Mouse (Mus musculus) G1E (cell line): ENCODE data around the gene Foxn1. TPM values are rescaled to one million over a fixed set of nuclear protein-coding genes. Genes with fewer than 3 reads are reported as not detected.

Experiments
- ATAC-seq: 2 replicates; pipeline ENCODE4 v1.8.0; 2016; ENCODE audit warnings: mild to moderate bottlenecking; ENCODE audit not compliant: insufficient number of reproducible peaks, poor library complexity, low FRiP score, severe bottlenecking; ENCODE audit errors: extremely low read depth
- DNase-seq: peaks from one replicate; pipeline ENCODE4 v3.0.0; 2012; ENCODE audit warnings: low spot score
- H3K27me3 ChIP-seq: 2 replicates; pipeline ENCODE4 v1.6.1; 2012; ENCODE audit warnings: mild to moderate bottlenecking, low read length, inconsistent platforms; ENCODE audit not compliant: insufficient read depth
- H3K36me3 ChIP-seq: replicated peaks from 2 replicates; pipeline ENCODE3; 2012; ENCODE audit warnings: mild to moderate bottlenecking, inconsistent platforms
- H3K4me1 ChIP-seq: 2 replicates; pipeline ENCODE4 v1.6.1; 2012; ENCODE audit warnings: low read depth, low read length, inconsistent platforms, mixed read lengths; ENCODE audit not compliant: insufficient read depth
- H3K4me3 ChIP-seq: 2 replicates; pipeline ENCODE4 v1.5.1; 2012; ENCODE audit warnings: low read depth, mild to moderate bottlenecking, inconsistent platforms, low read length, moderate library complexity, mixed read lengths
- H3K9me3 ChIP-seq: replicated peaks from 2 replicates; pipeline ENCODE4 v1.6.1; 2012; ENCODE audit warnings: inconsistent platforms
- CTCF ChIP-seq: IDR thresholded peaks from 2 replicates; pipeline ENCODE4 v1.5.1; 2012; ENCODE audit warnings: low read depth, low read length, inconsistent platforms, mixed read lengths
- GATA1 ChIP-seq: IDR thresholded peaks from 2 replicates; pipeline ENCODE4 v1.6.1; 2012; ENCODE audit warnings: borderline replicate concordance, low read length, inconsistent platforms, mixed read lengths
- GATA2 ChIP-seq: IDR thresholded peaks from 2 replicates; pipeline ENCODE4 v1.6.1; 2012; ENCODE audit warnings: low read depth, low read length, inconsistent platforms, borderline replicate concordance
- POLR2AphosphoS5 ChIP-seq: IDR thresholded peaks from 2 replicates; pipeline ENCODE4 v1.6.1; 2012; ENCODE audit warnings: low read depth, low read length, inconsistent platforms; ENCODE audit not compliant: insufficient replicate concordance
- TAL1 ChIP-seq: conservative IDR thresholded peaks from 2 replicates; pipeline ENCODE4 v1.6.1; 2012; ENCODE audit warnings: low read depth, low read length, inconsistent platforms, mixed read lengths
- polyA plus RNA-seq: library from polyadenylated mRNA; stranded (reverse); fragments of >175 nt; gene quantifications from 2 replicates; pipeline ENCODE4 v1.2.3, GENCODE M21; 2012
- total RNA-seq, 2 experiments: library from RNA; stranded (forward) in 1 of 2; stranded (reverse) in 1 of 2; fragments of 200-1000 nt in 1 of 2; fragments of >200 nt in 1 of 2; fragmentation: Nextera tagmentation in 1 of 2; gene quantifications; 2 replicates each; pipeline ENCODE4 v1.2.3; 2014 to 2017

The Foxn1 gene
- total and polyA plus RNA-seq, 3 experiments: 0.05 TPM; not detected in 2

DNA sequence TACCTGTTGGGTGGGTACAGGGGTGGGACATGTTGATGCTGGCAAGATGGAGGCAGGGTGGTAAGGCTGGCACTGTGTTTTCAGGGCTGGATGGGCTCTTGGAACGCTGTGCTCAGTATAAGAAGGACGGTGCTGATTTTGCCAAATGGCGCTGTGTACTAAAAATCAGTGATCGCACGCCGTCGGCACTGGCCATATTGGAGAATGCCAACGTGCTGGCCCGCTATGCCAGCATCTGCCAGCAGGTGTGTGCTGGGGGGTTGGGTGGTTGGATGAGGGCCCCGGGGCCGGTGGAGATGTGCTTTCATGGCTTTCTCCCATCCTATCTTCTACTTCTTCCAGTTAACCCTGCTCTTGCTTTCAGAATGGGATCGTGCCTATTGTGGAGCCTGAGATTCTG is 61.4 kb downstream of the Foxn1 start:
- H3K27me3 ChIP-seq: peaks cover 3% of the 10 kb centered on the region; the same call in 1 of the 2 replicates
- H3K9me3 ChIP-seq: no peaks in the 10 kb centered on the region
- TF ChIP-seq POLR2AphosphoS5 (no peak), GATA2 (no peak), GATA1 (no peak)
- DNase-seq (no peak), ATAC-seq (no peak)
- no peak overlapping the region for H3K4me3 ChIP-seq
- peaks cover 31% of the 10 kb centered on the region for H3K4me1 ChIP-seq
- H3K36me3 ChIP-seq: peaks cover 65% of the 10 kb centered on the region

GRCm38 (mm10) chr11:78324000-78324785 is 62.2 kb downstream of the Foxn1 start:
- H3K27me3 ChIP-seq: peaks cover 3% of the 10 kb centered on the region; the same call in 1 of the 2 replicates
- H3K4me1 ChIP-seq: peaks cover 26% of the 10 kb centered on the region
- H3K4me3 ChIP-seq: no peak overlapping the region
- TF ChIP-seq POLR2AphosphoS5: no peak
- no peak for TF ChIP-seq TAL1
- TF ChIP-seq GATA2: no peak
- TF ChIP-seq CTCF: no peak
- TF ChIP-seq GATA1: no peak
- H3K9me3 ChIP-seq: no peaks in the 10 kb centered on the region
- H3K36me3 ChIP-seq: peaks cover 72% of the 10 kb centered on the region
- DNase-seq: no peak
- no peak for ATAC-seq

DNA sequence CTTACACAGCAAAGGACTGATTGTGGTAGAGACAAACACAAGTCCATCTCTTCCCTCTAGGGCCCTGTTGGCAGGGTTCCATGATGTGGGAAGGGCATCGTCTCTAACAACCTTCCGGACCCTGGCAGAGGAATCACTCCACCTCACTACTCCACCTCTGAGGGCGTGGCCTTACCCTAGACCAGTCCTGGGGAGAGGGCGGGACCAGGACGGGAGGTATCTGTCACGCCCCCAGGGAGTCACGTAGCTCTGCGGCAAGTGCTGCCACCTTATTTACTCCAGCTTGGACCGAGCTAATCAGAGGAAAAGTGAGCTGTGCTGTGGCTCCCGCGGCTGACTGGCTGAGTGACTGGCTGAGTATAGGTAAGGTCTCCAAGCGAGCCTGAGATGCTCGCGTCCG is 63.5 kb downstream of the Foxn1 start, which contains the start of gene Aldoc:
Gene Aldoc, plus strand, starts transcription at position 109 of the 400 bp plus-strand sequence.
- H3K4me1 ChIP-seq: peaks cover 17% of the 10 kb centered on the region
- H3K9me3 ChIP-seq: no peaks in the 10 kb centered on the region
- TF ChIP-seq GATA2 (no peak), TAL1 (no peak), GATA1 (no peak), CTCF (no peak), POLR2AphosphoS5 (no peak)
- H3K4me3 ChIP-seq: peak within 1 kb of the TSS; percentile 66
- H3K27me3 ChIP-seq: peaks cover 3% of the 10 kb centered on the region; the same call in 1 of the 2 replicates
- ATAC-seq (peak; percentile 45; the same call in 1 of the 2 replicates), DNase-seq (peak; percentile 82)
- peaks cover 85% of the 10 kb centered on the region for H3K36me3 ChIP-seq

GRCm38 (mm10) chr11:78322076-78322831 is 64.1 kb downstream of the Foxn1 start:
- no peak for DNase-seq
- no peak overlapping the region for H3K4me3 ChIP-seq
- H3K36me3 ChIP-seq: peaks cover 91% of the 10 kb centered on the region
- H3K4me1 ChIP-seq: peaks cover 16% of the 10 kb centered on the region
- ATAC-seq: no peak
- H3K9me3 ChIP-seq: no peaks in the 10 kb centered on the region
- H3K27me3 ChIP-seq: peaks cover 3% of the 10 kb centered on the region; the same call in 1 of the 2 replicates
- TF ChIP-seq CTCF (no peak), POLR2AphosphoS5 (no peak), GATA1 (no peak), GATA2 (no peak), TAL1 (no peak)

DNA sequence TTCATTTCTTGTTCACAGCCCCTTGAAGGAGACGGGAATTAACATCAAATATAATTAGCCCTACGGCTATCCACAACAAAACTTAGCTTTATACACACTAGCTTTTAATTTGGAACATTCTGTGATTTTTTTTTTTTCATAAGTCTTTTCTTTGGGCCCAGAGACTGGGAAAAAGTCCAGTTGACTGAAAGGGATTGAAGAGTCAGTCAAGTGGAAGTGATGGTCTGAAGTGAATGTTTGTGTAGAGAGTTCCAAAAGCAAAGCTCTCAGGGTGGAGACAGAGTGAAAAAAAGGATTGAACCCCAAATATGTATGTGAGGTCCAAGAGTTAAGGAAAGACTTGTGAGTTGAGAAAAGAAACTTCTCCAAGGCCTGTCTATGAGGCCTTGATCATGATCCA is 67.9 kb downstream of the Foxn1 start:
- ATAC-seq (no peak), DNase-seq (no peak)
- Histone ChIP-seq H3K27me3 (no peaks in the 10 kb centered on the region), H3K4me1 (peaks cover 11% of the 10 kb centered on the region), H3K9me3 (no peaks in the 10 kb centered on the region), H3K4me3 (no peak overlapping the region), H3K36me3 (peaks cover 97% of the 10 kb centered on the region)
- TF ChIP-seq TAL1 (no peak), GATA2 (no peak), POLR2AphosphoS5 (no peak), GATA1 (no peak), CTCF (no peak)

GRCm38 (mm10) chr11:78313662-78314061 is 72.7 kb downstream of the Foxn1 start:
- Histone ChIP-seq H3K4me1 (no peaks in the 10 kb centered on the region; the same call in 1 of the 2 replicates), H3K36me3 (peaks cover 94% of the 10 kb centered on the region), H3K9me3 (no peaks in the 10 kb centered on the region), H3K4me3 (no peak overlapping the region), H3K27me3 (no peaks in the 10 kb centered on the region)
- ATAC-seq (no peak), DNase-seq (no peak)
- TF ChIP-seq POLR2AphosphoS5: no peak
